Mouse (Mus musculus) heart, embryonic 10.5 days (tissue): Measurements from ENCODE around the gene Eif2s1. TPM values are rescaled to one million over a fixed set of nuclear protein-coding genes. Genes with fewer than 3 reads are reported as not detected.

Source experiments
- DNase-seq: peaks from one replicate; pipeline ENCODE4 v3.0.0-alpha.2; 2017; ENCODE audit warnings: low spot score
- H3K27ac ChIP-seq: fragments of 300-500 bp; sonication (generic); 2 replicates; pipeline ENCODE4 v1.5.1; 2016; ENCODE audit warnings: mild to moderate bottlenecking
- H3K27me3 ChIP-seq: fragments of 300-500 bp; sonication (generic); 2 replicates; pipeline ENCODE4 v1.6.1; 2016; ENCODE audit warnings: mild to moderate bottlenecking; ENCODE audit not compliant: poor library complexity, insufficient read depth, severe bottlenecking
- H3K36me3 ChIP-seq: fragments of 300-500 bp; sonication (generic); 2 replicates; pipeline ENCODE4 v1.6.1; 2016; ENCODE audit warnings: mild to moderate bottlenecking, moderate library complexity
- H3K4me1 ChIP-seq: fragments of 300-500 bp; sonication (generic); 2 replicates; pipeline ENCODE4 v1.6.1; 2016; ENCODE audit warnings: mild to moderate bottlenecking
- H3K4me3 ChIP-seq: fragments of 300-500 bp; sonication (generic); 2 replicates; pipeline ENCODE4 v1.5.1; 2016; ENCODE audit warnings: mild to moderate bottlenecking, moderate library complexity
- H3K9me3 ChIP-seq: fragments of 300-500 bp; sonication (generic); 2 replicates; pipeline ENCODE4 v1.6.1; 2016; ENCODE audit warnings: mild to moderate bottlenecking, moderate library complexity
- whole genome bisulfite sequencing: fragments of 180-500 bp; shearing (Covaris S2); methylation state at CpG from one replicate; pipeline ENCODE4 v1.1.7; 2016; 5-methylcytosine and 5-hydroxymethylcytosine counted together
- polyA plus RNA-seq: library from polyadenylated mRNA; unstranded; fragments of >200 nt; fragmentation: Nextera tagmentation; extraction: Ambion mirVana; gene quantifications from 2 replicates; pipeline ENCODE4 v1.2.1, GENCODE M21; 2016

Eif2s1 gene
- polyA plus RNA-seq, 1 experiment from 2014 or later = 281 TPM

DNA sequence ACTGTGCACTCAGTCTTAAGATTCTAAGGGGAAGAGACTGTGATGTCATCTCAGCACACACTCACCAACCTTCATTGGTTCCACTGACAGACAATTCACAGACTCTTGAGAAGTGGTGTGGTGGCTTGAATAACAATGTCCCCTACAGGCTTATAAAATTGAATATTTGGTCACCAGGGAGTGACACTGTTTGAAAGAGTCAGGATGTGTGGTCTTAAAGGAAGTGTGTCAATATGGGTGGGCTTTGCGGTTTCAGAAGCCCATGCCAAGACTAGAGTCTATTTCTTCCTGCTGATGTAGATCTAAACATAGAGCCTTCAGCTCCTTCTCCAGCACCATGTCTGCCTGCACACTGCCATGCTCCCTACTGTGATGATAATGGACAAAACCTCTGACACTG lies 36.2 kb downstream of the Eif2s1 start:
- H3K4me1 ChIP-seq = no peaks in the 10 kb centered on the region
- H3K9me3 ChIP-seq = no peaks in the 10 kb centered on the region
- WGBS = 89% methylated on average over 1 of the region's 1 CpGs
- H3K36me3 ChIP-seq = no peaks in the 10 kb centered on the region
- no peak overlapping the region for H3K27ac ChIP-seq
- H3K4me3 ChIP-seq = no peak overlapping the region
- DNase-seq = peak; percentile 53
- no peaks in the 10 kb centered on the region for H3K27me3 ChIP-seq

DNA sequence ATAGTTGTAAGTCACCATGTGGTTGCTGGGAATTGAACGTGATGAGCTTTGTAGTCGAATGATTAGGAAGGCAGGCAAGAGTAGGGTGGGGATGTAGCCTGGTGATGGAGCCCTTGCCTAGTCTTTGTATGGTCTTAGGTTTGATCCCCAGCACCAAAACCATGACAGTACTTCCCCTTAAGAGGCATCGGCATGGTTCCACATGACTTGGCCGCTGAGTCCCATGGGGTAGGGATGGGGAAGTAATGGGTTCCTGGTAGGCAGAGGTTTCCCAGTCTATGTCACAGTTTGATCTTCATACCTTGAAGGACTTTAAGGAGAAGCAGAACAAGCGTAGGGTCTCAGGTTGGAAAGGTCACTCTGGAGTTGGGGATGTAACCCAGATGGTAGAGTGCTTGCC lies 39.8 kb downstream of the Eif2s1 start:
- no peaks in the 10 kb centered on the region for H3K36me3 ChIP-seq
- peak; percentile 48 for DNase-seq
- no peak overlapping the region for H3K4me3 ChIP-seq
- peaks cover 18% of the 10 kb centered on the region for H3K27me3 ChIP-seq
- no peak overlapping the region for H3K27ac ChIP-seq
- 0 out of 2 replicates have a peak, but pooled peaks cover 4% of the 10 kb centered on the region for H3K4me1 ChIP-seq
- no peaks in the 10 kb centered on the region for H3K9me3 ChIP-seq
- 78% methylated on average over 5 of the region's 5 CpGs for WGBS

DNA sequence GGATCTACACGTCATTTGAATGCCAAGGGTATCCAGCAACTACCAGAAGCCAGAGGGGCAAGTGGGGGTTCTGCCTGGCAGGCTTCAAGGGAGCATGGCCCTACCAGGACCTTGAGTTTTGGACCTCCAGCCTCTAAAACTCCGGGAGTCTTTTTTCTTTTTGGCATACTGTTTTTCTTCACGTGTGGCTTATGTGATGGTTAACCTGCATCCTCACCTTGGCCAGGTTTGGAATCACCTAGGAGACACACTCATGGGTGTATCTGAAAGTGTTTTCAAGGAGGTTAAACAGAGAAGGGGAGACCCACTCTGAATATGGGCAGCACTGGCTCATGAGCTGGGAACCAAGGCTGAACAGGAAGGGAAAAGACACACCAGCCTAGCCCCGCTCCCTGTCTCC lies 41.7 kb downstream of the Eif2s1 start:
- Histone ChIP-seq H3K9me3 (no peaks in the 10 kb centered on the region), H3K4me1 (peaks cover 10% of the 10 kb centered on the region; the same call in 1 of the 2 replicates), H3K27me3 (peaks cover 34% of the 10 kb centered on the region), H3K27ac (no peak overlapping the region), H3K4me3 (no peak overlapping the region), H3K36me3 (no peaks in the 10 kb centered on the region)
- WGBS = 79% methylated on average over 4 of the region's 4 CpGs
- DNase-seq = peak; percentile 64

DNA sequence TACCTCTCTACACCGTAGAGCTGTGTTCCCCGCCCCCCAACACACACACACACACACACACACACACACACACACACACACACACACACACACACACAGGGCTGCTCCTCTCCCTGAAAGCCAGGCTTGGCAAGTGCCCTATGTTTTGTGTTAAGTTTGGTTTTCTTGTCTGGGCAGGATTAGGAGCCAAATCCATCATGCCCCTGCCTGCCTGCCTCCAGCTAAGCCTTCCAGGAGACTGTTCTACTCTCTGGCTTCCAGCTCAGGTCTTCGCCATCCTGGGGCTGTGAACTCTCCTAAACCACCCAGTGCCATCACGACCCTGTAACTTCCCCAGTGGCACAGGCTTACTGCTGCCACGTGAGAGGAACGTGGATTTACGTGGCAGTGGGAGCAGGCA lies 42.9 kb downstream of the Eif2s1 start:
- no peak overlapping the region for H3K27ac ChIP-seq

DNA sequence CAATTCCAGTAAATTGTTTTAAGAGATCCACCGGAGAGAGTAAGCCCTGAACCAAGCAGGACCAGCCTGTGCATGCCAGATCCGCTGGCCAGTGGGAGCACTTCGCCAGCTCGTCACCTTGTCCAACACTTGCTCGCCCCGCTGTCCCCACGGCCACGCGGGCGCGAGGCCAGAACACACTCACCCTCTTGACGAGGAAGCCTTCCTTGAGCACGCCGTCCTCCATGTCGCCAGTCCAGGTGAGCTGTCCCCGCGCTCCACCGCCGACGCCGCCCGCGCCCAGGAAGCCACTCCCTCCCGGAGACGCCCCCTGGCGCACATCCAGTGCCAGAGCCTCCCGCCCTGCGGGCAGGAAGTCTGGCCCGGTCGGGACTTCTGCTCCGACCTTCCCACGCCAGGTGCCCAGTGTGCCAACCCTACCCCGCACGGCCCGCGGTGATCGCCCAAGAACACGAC lies 45.1 kb downstream of the Eif2s1 start, which contains the start of gene Plek2:
Plek2 (minus strand) TSS at position 258 of the 456 bp plus-strand sequence.
- Histone ChIP-seq H3K27ac (peak within 1 kb of the TSS; percentile 47), H3K27me3 (peaks cover 66% of the 10 kb centered on the region), H3K9me3 (0 out of 2 replicates have a peak, but pooled peaks cover 3% of the 10 kb centered on the region), H3K4me1 (peaks cover 24% of the 10 kb centered on the region), H3K36me3 (no peaks in the 10 kb centered on the region), H3K4me3 (peak within 1 kb of the TSS; percentile 62)
- WGBS = 3% methylated on average over 38 of the region's 38 CpGs
- peak; percentile 83 for DNase-seq

More for the DNA sequence above, 42.9 kb downstream of the Eif2s1 start:
- Histone ChIP-seq H3K9me3 (0 out of 2 replicates have a peak, but pooled peaks cover 3% of the 10 kb centered on the region), H3K4me3 (no peak overlapping the region), H3K36me3 (no peaks in the 10 kb centered on the region), H3K4me1 (peaks cover 10% of the 10 kb centered on the region; the same call in 1 of the 2 replicates), H3K27me3 (peaks cover 45% of the 10 kb centered on the region)
- no peak for DNase-seq
- 75% methylated on average over 6 of the region's 7 CpGs for WGBS

DNA sequence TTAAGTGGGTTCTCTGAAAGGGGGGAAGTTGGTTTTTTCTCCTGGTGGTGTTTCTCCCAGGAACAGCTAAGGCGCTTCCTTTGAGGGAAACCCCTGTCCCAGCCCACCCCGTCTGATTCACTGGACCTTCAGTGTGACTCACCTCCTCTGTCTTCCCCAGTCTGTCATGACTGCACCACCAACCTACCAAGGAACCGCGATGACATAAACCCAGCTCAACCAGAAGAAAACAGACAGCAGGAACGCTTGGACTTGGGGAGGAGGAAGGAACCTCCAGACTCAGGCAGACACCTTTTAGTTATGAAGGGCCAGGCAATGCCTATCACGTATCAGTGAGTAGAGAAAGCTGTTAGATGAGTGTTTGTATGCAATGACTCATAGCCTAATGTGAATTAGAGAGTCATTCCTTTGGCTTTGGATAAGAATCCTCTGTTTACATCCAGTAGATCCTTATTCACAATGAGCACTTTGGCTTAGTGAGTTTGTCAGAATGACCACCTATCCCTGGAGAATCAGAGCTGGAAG lies 46.5 kb downstream of the Eif2s1 start:
- H3K27me3 ChIP-seq = peaks cover 80% of the 10 kb centered on the region
- 75% methylated on average over 6 of the region's 6 CpGs for WGBS
- DNase-seq = no peak

DNA sequence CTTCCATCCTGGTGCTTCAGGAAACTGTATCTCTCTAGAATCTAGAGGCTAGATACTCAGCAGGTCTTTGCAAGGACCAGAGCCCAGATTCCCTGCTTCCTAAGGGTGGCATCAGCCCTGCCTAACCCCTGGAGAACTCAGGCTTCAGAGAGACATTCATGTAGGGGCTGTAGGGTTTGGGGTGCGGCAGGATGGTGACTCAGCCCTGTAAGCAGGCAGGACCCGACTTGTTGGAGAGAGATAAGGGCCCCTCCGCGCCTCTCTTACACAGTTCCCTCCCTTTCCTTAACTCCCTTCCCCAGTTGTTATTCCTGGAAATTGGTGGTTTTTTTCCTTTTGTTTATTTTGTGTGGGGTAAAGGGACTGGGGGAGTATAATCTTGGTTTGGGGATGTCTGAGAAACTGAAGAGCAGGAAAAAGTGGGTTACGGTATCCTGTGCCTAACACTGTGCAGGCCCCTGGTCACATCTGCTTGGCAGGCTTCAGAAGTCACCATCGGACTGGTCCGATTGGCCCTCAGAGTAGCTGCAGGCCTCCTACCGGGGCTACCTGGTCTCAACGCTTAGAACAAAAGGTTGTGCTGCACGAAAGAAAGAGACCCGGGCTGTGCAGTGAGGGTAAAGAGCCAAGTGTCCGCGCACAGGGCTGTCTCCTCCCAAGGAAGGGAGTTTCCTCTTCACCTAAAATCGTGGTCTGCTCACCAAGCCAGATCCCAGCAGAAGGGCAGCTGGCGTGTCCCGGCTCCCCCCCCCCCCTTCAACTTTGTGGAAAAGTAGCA lies 49.3 kb downstream of the Eif2s1 start:
- H3K4me3 ChIP-seq = peak overlapping the region; percentile 57
- H3K36me3 ChIP-seq = no peaks in the 10 kb centered on the region
- peak; percentile 90 for DNase-seq
- H3K27ac ChIP-seq = peak overlapping the region; percentile 75
- H3K4me1 ChIP-seq = peaks cover 29% of the 10 kb centered on the region
- H3K9me3 ChIP-seq = 0 out of 2 replicates have a peak, but pooled peaks cover 3% of the 10 kb centered on the region
- 3% methylated on average over 16 of the region's 16 CpGs for WGBS
- H3K27me3 ChIP-seq = peaks cover 85% of the 10 kb centered on the region

More for the DNA sequence above, 46.5 kb downstream of the Eif2s1 start:
- Histone ChIP-seq H3K4me3 (no peak overlapping the region), H3K9me3 (0 out of 2 replicates have a peak, but pooled peaks cover 3% of the 10 kb centered on the region), H3K4me1 (peaks cover 31% of the 10 kb centered on the region), H3K27ac (no peak overlapping the region), H3K36me3 (no peaks in the 10 kb centered on the region)

DNA sequence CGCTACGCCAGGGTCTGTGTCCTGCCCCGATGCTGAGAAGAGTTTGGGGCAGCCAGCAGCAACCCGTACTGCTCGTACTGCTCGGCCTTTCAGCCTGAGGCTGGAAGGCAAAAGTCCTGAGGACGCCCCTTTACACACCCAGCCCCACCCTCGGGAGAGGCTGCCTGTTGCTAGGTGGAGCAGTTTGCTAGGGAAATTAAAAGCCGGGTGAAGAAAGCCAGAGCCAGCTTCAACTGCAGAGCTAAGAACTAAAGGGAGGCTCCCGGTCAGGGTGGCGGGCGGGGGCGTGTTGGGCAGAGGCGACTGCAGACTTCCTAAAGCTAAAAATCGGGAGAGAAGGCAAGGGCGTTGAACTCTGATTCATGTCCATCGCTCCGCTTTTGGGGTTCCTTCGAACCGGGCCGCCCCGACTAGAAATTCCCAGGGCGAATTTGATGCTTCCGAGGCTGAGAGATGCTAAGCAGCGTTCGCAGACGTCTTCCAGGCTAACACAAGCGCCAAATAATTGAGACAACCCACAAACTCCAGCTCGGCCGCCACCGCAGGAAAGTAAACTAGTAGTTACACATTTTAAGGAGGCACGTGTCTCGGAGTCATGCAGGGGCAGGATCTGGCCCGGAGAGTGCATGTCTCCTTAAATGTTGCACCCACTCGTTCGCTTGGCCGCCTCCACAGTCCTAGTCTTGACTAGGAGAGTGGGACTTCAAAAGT lies 50.2 kb downstream of the Eif2s1 start:
- H3K27ac ChIP-seq = peak overlapping the region; percentile 75
- WGBS = 1% methylated on average over 37 of the region's 37 CpGs

DNA sequence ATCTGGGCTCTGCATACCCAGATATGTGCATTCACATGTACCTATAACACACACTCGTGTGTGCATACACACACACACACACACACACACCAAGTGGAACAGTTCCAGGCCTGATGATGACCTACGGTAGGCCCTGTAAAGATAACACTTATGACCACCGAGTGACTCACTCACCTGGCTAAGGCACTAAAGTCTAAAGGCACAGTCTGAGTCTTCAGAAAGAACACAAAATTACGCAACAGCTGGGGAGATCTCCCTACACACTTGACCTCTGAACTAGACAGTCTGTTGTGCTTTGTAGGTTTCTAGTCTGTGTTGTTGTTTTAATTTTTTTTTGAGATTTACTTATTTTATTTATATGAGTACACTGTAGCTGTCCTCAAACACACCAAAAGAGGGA lies 52.8 kb downstream of the Eif2s1 start:
- no peak for DNase-seq
- peaks cover 52% of the 10 kb centered on the region for H3K27me3 ChIP-seq
- H3K36me3 ChIP-seq = no peaks in the 10 kb centered on the region
- WGBS = 76% methylated on average over 4 of the region's 4 CpGs
- no peak overlapping the region for H3K4me3 ChIP-seq
- no peak overlapping the region for H3K27ac ChIP-seq
- no peaks in the 10 kb centered on the region for H3K9me3 ChIP-seq
- peaks cover 22% of the 10 kb centered on the region for H3K4me1 ChIP-seq

More for the DNA sequence above, 50.2 kb downstream of the Eif2s1 start:
- H3K9me3 ChIP-seq = 0 out of 2 replicates have a peak, but pooled peaks cover 3% of the 10 kb centered on the region
- peak overlapping the region; percentile 57 for H3K4me3 ChIP-seq
- peak; percentile 93 for DNase-seq
- peaks cover 76% of the 10 kb centered on the region for H3K27me3 ChIP-seq
- H3K4me1 ChIP-seq = peaks cover 23% of the 10 kb centered on the region
- H3K36me3 ChIP-seq = no peaks in the 10 kb centered on the region

DNA sequence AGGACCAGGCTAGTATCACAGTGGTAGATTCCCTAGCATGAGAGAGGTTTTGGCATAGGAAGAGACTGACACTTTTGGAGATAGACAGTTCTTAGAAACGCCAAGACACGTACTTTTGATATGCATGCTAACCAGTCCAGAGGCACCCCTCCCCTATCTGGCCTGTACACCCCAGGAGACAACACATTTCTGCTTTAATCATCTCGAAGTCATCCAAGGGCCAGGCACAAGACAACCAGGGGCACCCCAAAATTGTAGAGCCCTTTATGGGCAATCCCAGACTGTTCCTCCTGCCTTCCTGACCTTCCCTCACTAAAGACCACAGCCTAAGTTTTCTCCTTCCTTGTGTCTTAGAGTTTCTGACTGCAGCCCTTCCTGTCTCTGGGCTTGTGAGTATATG lies 53.9 kb downstream of the Eif2s1 start:
- peaks cover 41% of the 10 kb centered on the region for H3K27me3 ChIP-seq
- H3K4me1 ChIP-seq = peaks cover 19% of the 10 kb centered on the region
- H3K9me3 ChIP-seq = no peaks in the 10 kb centered on the region
- peak overlapping the region; percentile 32; the same call in 1 of the 2 replicates for H3K27ac ChIP-seq
- WGBS = 64% methylated on average over 3 of the region's 3 CpGs
- H3K36me3 ChIP-seq = no peaks in the 10 kb centered on the region
- H3K4me3 ChIP-seq = no peak overlapping the region
- DNase-seq = no peak

DNA sequence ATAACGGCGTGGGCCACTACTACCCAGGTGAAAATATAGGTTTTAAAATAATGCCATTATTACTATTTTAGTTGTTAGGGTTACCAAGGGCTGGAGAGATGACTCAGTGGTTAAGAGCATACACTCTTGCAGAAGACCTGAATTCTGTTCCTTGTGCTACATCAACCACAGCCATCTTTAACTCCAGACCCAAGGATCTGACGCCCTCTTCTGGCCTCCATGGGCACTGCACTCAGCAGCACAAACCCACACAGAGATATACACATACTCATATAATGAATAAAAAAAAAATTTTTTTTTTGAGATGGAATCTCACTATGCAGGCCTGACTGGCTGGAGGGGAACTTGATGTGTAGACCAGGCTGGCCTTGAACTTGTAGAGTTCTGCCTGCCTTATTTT lies 54.7 kb downstream of the Eif2s1 start:
- 76% methylated on average over 3 of the region's 3 CpGs for WGBS
- no peak overlapping the region for H3K4me3 ChIP-seq
- H3K4me1 ChIP-seq = peaks cover 12% of the 10 kb centered on the region
- H3K27ac ChIP-seq = no peak overlapping the region
- H3K9me3 ChIP-seq = no peaks in the 10 kb centered on the region
- peaks cover 34% of the 10 kb centered on the region for H3K27me3 ChIP-seq
- H3K36me3 ChIP-seq = no peaks in the 10 kb centered on the region
- DNase-seq = no peak

DNA sequence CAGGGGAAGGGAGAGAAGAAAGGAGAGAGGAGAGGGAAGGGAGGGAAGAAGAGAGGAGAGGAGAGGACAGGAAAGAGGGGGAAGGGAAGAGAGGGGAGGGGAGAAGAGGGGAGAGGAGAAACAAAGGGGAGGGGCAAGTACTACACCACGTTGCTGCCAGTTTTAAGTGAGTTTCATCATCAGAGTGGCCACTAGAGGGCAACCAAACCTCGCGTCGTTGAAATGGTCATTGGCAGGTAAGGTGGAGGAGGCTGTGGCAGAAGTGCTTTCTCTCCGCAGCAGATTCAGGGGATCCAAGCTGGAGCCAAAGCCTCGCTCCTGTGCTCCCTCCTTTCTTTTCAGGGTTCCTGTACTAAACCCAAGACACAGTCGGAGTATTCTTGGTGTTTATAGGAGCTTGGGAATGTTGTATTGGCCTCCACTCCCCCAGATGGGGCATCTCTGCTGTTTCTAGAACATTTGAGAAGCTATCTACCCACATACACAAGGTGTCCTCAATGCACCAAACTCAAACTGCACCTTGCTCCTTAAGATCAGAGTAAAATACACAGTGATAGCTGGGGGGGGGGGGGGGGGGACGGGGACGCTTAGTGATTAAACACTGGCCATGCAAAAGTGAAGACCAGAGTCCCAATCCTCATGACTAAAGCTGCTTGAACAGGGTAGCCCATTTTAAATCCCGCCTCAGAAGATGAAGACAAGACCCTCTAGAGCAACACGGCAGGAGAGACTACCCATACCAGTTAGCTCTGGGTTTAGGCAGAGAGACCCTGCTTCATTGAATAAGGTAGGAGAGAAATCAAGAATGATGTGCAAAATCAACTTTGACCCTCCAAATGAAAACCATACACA lies 56.8 kb downstream of the Eif2s1 start:
- Histone ChIP-seq H3K4me1 (no peaks in the 10 kb centered on the region), H3K36me3 (no peaks in the 10 kb centered on the region), H3K27ac (no peak overlapping the region), H3K27me3 (peaks cover 13% of the 10 kb centered on the region), H3K9me3 (no peaks in the 10 kb centered on the region), H3K4me3 (peak overlapping the region; percentile 13; the same call in 1 of the 2 replicates)
- WGBS = 16% methylated on average over 11 of the region's 11 CpGs
- DNase-seq = peak; percentile 91
